Mouse (Mus musculus) kidney, adult 9 months (tissue): ENCODE measurements at regions not wholly inside any gene's neighbourhood (a gene's known extent, or its start where the extent isn't known, plus 50 kb on each side); places are given as distances from the start of the nearest gene placed in this dataset.
"Not testable (repeated sequence)": the region's sequence is repeated elsewhere in the genome, so short reads cannot be mapped to it uniquely, and the experiment has no call there.

Experiments
- DNase-seq: peaks from one replicate; pipeline ENCODE4 v3.0.0; 2022

DNA sequence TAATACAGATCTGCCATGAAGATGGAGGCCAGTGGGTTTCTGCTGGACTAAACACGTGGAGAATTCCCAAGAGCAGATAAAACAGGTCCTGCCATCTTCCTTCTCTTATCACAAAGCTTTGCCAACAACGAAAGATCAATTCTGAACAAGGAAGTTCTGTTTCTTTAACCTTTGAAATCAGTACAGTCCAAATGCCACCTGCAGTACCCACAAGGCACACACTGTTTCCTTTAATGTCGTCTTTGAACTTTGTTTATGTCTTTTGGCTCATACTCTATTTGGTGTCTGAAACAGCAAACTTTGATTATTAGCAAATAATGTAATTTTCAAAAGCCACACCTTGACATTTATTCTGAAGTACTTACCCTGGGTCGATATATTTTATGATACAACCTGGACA, 536.5 kb downstream of the Bckdhb start:
- DNase-seq, result no peak

DNA sequence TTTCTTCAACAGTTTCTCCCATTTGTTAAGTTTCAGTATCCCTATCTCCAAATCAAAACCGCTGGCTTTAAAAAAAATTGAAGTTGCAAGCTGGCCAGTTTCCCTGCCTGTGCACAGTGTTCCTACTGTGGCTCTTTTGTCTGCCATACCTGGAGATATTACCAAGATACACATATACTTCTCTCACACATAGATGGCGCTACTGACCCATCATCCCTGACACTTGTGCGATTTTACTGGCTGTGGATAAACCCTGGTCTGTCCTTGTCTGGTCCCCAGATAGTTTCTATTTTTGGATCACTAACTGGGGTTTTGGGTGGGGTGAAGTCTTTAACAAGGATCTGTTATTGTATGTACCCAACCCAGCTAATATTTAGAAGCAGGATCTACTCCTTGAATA, 541.8 kb downstream of the Bckdhb start:
- peak; percentile 75 for DNase-seq

DNA sequence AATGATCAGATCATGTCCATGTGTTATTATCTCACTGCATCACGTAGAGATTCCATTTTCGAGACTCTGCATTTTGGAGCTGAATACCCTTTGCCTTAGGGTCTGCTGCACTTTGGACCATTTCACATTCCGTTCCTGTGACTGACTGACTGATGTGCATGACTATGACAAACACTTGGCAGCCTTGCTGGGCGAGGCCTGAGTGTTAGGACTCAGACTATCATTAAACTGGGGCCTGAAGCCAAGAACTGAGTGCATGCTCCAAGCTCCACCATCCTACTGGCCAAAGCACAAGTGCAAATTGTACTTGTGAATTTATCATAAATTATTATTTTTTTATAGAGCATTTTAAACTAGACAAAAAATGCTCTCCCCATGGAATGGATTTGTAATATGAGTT, 547.8 kb downstream of the Bckdhb start:
- peak; percentile 90 for DNase-seq

DNA sequence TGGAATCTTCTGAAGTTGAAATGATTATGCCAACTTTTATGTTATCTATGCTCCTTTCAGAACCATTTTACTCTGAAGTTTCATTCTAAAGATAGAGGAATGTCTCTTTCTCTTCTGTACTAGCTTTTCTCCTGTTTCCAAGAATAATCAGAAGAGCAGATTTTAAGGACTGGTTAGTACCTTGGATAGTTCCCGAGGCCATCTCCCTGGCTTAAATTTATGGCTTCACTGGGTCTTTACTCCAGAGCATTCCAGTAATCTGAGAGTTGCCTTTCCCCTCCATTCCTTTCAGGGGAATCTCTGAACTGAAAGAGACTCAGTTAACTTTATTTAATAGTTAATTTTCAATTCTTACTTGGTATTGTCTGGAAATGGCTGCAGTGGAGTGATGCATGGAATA, 551.0 kb downstream of the Bckdhb start:
- no peak for DNase-seq

DNA sequence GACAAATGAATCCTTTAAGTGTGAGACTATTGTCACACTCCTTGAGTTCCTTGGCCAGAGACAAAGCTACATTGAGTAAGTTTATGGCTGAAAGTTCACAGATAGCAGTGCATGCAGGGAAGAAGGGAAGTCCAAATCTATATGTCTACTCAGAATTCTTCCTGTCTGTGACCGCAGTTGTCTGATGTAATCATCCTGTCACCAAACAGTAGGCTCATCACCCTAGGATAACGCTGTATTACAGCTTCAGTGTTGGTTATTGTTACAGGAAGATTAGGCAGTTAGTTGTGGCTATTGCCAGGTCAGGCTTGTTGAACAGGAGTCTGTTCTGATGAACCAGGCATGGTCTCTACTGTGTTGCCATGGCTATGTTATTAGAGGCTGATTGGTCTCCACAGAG, 574.6 kb downstream of the Bckdhb start:
- no peak for DNase-seq

DNA sequence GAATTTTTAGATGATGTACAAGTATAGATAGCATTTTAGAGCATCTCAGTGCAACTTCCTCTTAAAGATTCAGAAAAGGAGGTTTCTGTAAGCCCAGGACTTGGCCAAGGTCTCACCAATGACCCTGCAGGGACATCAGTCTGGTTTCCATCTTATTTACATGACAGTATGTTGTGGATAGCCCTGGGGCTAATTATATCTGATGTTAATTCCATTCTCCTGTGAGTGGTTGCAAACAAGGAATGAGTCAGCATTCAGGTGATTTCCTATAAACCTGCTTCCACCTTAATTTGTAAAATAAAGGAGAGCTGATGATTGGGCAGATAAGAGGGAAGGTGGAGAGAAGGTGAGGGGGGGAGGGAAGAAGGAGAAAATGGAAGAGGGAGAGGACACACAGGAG, 578.0 kb downstream of the Bckdhb start:
- DNase-seq, result not testable (repeated sequence)

DNA sequence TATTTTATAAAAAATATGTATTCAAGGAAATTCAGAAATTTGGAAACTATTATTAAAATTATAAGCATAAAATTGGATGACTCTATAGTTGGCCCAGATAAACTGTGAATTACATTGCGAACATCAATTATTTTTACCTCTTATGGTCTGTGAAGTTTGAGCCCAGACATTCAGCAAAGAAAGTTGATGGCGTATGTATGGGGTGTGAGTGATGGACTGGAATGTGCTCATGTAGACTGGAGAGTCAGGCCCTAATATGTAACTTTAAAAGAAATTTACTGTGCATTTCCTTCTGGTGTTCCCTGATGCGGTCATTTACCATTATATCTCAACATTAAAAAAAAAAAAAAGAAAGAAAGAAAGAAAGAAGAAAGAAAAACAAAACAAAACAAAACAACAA, 592.1 kb downstream of the Bckdhb start:
- DNase-seq, result no peak

DNA sequence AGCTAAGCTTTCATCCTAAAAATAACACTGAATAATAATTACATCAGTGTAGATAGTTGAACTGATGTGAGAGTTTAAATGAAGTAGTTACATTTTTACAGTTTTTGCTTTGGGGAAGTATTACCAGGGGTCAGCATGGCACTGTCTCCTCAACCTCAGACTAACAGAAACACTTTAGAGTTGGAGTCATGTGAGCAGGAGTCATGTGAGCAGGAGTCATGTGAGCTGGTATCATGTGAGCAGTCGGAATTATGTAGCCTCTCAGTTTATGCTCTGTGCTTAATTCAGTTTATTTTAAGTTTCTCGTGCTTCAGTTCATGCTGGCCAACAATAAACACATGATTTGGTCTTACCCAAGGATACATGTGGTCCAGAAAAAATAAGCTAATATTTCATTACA, 620.5 kb downstream of the Bckdhb start:
- DNase-seq, result no peak

DNA sequence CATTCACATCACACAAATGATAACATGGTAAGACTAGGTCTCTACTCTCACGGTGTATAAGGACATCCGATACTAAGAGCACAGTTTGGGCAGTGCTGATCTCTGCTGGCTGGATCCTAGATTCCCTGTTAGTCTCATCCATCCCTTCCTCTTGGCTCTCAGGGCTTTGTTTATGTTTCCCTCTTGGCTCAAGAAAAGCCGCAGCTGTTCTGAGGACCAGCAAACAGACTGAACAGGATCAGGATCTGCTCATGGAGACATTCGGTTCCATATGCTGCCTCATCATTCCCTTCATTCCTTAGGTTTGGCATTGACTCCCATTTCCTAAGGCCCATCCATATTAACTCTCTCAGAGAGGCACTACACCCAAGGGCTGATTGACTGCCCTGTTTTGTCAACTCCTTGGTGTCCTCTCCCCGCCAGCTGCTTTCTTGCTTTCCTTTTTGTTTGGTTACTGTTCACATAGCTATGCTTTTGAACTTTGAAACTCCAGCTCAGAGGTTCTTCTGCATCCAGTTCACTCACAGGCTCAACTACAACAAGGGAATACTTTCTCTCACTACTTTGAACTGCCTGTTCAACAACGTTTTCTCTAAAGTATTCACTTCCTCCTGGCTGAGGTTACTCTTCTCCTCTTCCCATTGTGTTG, 623.2 kb downstream of the Bckdhb start:
- DNase-seq, result peak; percentile 82

DNA sequence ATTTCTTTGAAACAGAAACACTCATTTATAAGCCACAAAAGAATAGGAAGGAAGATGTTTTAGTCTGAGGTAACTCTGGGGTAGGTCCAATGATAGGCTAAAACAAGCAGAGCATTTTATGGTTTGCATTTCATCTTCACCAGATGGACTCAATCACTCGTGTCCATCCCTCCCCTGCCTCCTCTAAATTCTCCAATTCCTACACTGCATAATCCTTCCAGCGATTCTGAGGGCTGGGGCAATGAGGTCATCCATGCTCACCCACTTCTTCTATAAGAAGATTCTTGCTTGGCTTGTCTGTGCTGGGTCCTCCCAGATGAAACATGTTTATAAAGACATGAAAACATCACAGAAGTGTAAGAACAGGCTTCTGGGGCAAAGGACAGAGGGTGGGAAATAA, 630.3 kb downstream of the Bckdhb start:
- no peak for DNase-seq

DNA sequence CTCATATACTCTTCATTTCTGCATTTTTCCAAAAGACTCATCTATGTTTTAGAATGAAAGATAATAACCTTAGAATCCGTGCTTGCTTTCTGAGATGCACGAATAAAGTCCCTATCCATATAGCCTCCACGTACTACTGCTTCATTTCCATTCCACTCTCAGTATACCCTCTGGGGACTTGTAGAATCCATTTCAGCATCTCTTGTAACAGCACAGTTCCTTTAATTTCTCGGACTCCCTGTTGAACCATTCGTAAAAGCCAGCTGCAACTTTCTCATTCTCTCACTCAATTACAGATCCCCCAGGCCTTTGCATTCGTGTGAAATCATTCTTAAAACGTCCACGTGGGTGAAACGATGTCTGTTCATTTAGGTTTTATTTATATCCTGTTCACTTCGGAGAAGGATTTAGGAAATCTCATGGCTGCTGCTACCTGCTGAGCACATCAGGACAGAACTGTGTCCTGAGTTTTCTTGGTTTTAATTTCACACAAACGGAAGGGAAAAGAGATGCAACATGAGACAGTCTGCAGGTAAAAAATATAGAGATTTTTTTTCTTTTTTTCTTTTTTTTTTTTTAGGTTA, 631.4 kb downstream of the Bckdhb start:
- DNase-seq, result no peak

DNA sequence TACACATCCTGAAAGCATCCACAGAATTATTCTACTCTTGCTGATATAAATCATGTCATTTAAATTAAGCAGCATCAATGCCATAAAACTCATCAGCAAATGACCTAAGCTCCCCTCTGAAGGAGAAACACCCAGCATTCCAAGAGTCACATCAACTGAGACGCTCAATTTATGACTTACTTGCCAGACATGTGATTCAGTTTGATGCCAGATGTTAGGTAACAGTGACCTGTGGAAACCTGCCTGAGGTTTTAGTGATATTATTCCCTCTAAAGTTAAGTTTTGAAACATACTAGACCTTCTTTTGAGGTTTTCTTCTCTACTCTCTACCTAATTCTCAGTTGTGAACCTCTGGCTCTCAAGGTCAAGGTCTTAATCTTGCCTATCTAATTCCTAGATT, 633.4 kb downstream of the Bckdhb start:
- DNase-seq, result peak; percentile 90

DNA sequence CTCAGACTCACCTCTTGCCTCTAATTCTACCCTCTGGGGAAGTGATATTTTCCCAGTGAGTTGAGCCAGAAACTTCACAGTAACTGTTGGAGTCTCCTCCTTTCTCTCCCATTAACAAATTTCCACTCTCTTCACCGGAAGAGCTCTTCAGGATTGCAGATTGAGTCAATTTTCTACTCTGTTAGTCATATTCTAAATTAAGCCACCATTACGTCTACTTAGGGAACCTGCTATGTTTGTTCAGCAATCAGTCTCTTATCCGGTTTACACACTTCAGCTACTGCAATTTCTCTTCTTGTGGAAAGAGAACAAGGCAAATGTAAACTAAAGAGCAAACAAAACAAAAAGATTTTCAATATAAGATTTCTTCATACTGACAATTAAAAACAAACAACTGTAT, 644.6 kb downstream of the Bckdhb start:
- no peak for DNase-seq

DNA sequence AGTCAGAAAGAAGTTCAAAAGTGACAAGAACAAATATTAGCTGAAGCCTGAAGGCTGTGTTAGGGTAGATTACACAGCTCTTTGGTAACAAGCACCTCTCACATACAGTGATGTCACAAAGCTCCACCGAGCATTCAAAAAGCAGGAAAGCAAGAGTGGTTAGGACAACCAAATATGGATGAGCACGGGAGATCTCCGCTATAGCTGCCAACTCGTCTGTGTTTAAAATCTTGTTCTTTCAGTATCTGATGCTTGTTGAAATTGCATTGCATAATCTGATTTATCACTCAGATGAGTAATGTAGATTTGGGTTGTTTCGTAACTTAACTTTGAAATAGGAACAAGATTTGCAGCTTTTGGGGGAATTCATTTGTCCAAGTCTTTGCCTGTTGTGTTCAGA, 652.8 kb downstream of the Bckdhb start:
- no peak for DNase-seq

DNA sequence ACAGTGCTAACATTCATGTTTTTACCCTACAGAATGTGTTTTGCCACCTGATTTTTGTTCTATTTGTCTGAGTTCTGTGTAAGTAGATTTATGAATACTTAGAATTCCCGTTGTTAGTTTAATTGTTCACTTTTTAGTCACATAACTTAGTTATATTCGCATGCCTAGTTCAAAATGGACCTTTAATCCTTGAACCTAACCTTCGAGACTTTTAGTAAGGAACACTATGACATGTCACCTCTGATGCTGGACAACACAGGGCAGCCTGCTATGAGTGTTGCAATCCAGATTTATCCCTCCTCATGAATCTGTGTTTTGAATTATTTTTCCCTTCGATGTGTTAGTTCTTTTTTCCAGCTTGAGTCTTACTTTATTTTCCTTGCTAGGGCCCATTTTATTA, 662.8 kb downstream of the Bckdhb start:
- DNase-seq, result peak; percentile 66

DNA sequence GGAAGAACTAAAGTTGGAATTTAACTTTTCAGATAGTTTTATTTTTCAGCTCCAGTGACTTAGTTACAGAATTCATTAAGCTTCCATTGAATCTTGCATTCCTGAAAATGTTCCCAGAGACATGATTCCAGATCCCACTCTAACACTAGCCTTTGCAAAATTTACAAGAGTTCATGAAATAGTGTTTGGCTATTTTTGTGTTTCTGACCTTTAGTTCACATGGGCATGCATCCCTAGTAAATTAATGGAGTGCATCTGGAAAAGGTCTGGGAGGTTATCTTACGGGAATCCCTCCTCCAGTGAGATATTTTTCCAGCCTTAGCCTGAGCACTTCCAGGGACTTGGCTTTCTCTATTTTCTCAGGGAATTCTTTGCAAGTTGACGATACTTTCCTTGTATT, 669.8 kb downstream of the Bckdhb start:
- peak; percentile 54 for DNase-seq
